In genomic region chr3:96931261-96931681, GRCm38 (mm10) we compare ENCODE assay signal across 12 mouse cellular contexts. TPM values are rescaled to one million over a fixed set of nuclear protein-coding genes. Genes with fewer than 3 reads are reported as not detected.
DNase-seq lines count a peak whose midpoint lies in the region; ATAC-seq and TF ChIP-seq lines count a peak whose summit lies in the region.
"Had no signal": no experiment of that assay in that cellular context is flagged by ENCODE, and none has a peak within 500 bp of the region (broad histone marks: within the 10 kb centered on the region; RNA-seq: fewer than 3 reads in every experiment).

No protein-coding gene starts in this region.

- peaks cover 7% of the 10 kb centered on the region; the same call in 1 of the 2 replicates for H3K4me1 ChIP-seq in kidney, postnatal 0 days (replicated peaks; ENCODE audit: insufficient read depth, low read length)
- peaks cover 26% of the 10 kb centered on the region for H3K4me1 ChIP-seq in forebrain, embryonic 10.5 days
- H3K4me1 ChIP-seq in hindbrain, embryonic 13.5 days (replicated peaks): peaks cover 10% of the 10 kb centered on the region; the same call in 1 of the 2 replicates

- TF ChIP-seq CTCF in kidney, postnatal 0 days (IDR thresholded peaks at IDR 0.05; ENCODE audit: low read depth): no peak
- no peak for TF ChIP-seq CTCF in gastrocnemius, adult 2 months (IDR thresholded peaks at IDR 0.05)

- no peak overlapping the region for H3K4me2 ChIP-seq in kidney, postnatal 0 days (ENCODE audit: low read length)
- peak overlapping the region; percentile 25; the same call in 1 of the 2 replicates for H3K4me2 ChIP-seq in hindbrain, embryonic 13.5 days

- WGBS in kidney, postnatal 0 days: 25% methylated on average over 5 of the region's 5 CpGs
- WGBS in forebrain, embryonic 10.5 days: 18% methylated on average over 5 of the region's 5 CpGs
- WGBS in hindbrain, embryonic 13.5 days: 16% methylated on average over 5 of the region's 5 CpGs

- ATAC-seq in kidney, postnatal 0 days (replicated peaks; ENCODE audit: low FRiP score, low read depth): no peak
- peak; percentile 58; the same call in 1 of the 2 replicates for ATAC-seq in hindbrain, embryonic 13.5 days (ENCODE audit: low FRiP score)

- H3K9me3 ChIP-seq in kidney, postnatal 0 days (replicated peaks; ENCODE audit: low read length): no peaks in the 10 kb centered on the region
- no peaks in the 10 kb centered on the region for H3K9me3 ChIP-seq in forebrain, embryonic 10.5 days
- no peaks in the 10 kb centered on the region for H3K9me3 ChIP-seq in hindbrain, embryonic 13.5 days

- H3K9ac ChIP-seq in kidney, postnatal 0 days (ENCODE audit: low read depth, low read length): no peak overlapping the region
- 0 out of 2 replicates have a peak overlapping the region, but pooled peaks have one; percentile 3 for H3K9ac ChIP-seq in hindbrain, embryonic 13.5 days

- no peak overlapping the region for H3K27ac ChIP-seq in kidney, postnatal 0 days
- H3K27ac ChIP-seq in forebrain, embryonic 10.5 days: peak overlapping the region; percentile 60
- H3K27ac ChIP-seq in hindbrain, embryonic 13.5 days: no peak overlapping the region
- H3K27ac ChIP-seq in gastrocnemius, adult 2 months: no peak overlapping the region

- DNase-seq in kidney, postnatal 0 days (ENCODE audit: low spot score): peak; percentile 39
- DNase-seq in kidney, postnatal 36 days: no peak
- peak; percentile 34 for DNase-seq in forebrain, embryonic 10.5 days (ENCODE audit: extremely low spot score, low spot score)
- peak; percentile 69 for DNase-seq in retina, embryonic 14.5 days (ENCODE audit: low spot score)
- DNase-seq in thymus, postnatal 0 days (ENCODE audit: low spot score): no peak
- no peak for DNase-seq in gastrocnemius, adult 2 months
- DNase-seq: cerebellum, adult 11 months; heart, postnatal 10 days; thymus, postnatal 14 days had no signal

- intact Hi-C loops in gastrocnemius, adult 2 months (cut with DNase I): no loop called here

- H3K27me3 ChIP-seq in kidney, postnatal 0 days (ENCODE audit: insufficient read depth, low read length): no peaks in the 10 kb centered on the region
- peaks cover 19% of the 10 kb centered on the region for H3K27me3 ChIP-seq in forebrain, embryonic 10.5 days (ENCODE audit: poor library complexity, severe bottlenecking)
- H3K27me3 ChIP-seq in hindbrain, embryonic 13.5 days: peaks cover 25% of the 10 kb centered on the region

- H3K4me3 ChIP-seq in kidney, postnatal 0 days (replicated peaks; ENCODE audit: low read depth, low read length): no peak overlapping the region
- peak overlapping the region; percentile 13; the same call in 1 of the 2 replicates for H3K4me3 ChIP-seq in forebrain, embryonic 10.5 days
- no peak overlapping the region for H3K4me3 ChIP-seq in hindbrain, embryonic 13.5 days
- no peak overlapping the region for H3K4me3 ChIP-seq in gastrocnemius, adult 2 months

- no peaks in the 10 kb centered on the region for H3K36me3 ChIP-seq in kidney, postnatal 0 days (ENCODE audit: insufficient read depth, low read length)
- H3K36me3 ChIP-seq in forebrain, embryonic 10.5 days (replicated peaks): no peaks in the 10 kb centered on the region
- no peaks in the 10 kb centered on the region for H3K36me3 ChIP-seq in hindbrain, embryonic 13.5 days

RNA-seq across cellular contexts. Expression of gene Gja8, which starts 5.5 kb away (rescaled TPM):
- 0.04 and 0.07 TPM in 2 replicates for polyA plus RNA-seq in kidney, postnatal 0 days (2015; fragmentation: Nextera tagmentation; extraction: Ambion mirVana)
- polyA plus RNA-seq in forebrain, embryonic 10.5 days (2016; fragmentation: Nextera tagmentation; extraction: Ambion mirVana): 0.02 TPM in 1 of 2 replicates, not detected in the other
- 0.04 TPM in 2 replicates for polyA plus RNA-seq in hindbrain, embryonic 13.5 days (2015; fragmentation: Nextera tagmentation; extraction: Ambion mirVana)
- polyA plus RNA-seq in thymus, postnatal 0 days (2015; fragmentation: Nextera tagmentation; extraction: Ambion mirVana): 0.03 and 0.04 TPM in 2 replicates
- total RNA-seq in gastrocnemius, adult 2 months (2021): not detected
- total RNA-seq: heart, postnatal 10 days; liver, adult 2 months had no signal
- polyA plus RNA-seq: large intestine, adult 2 months; liver, adult 2 months had no signal

RNA-seq across cellular contexts. Expression of gene Gpr89, which starts 26.1 kb away (rescaled TPM):
- polyA plus RNA-seq in kidney, postnatal 0 days (2015; fragmentation: Nextera tagmentation; extraction: Ambion mirVana): 32.8 and 36.6 TPM in 2 replicates
- polyA plus RNA-seq in forebrain, embryonic 10.5 days (2016; fragmentation: Nextera tagmentation; extraction: Ambion mirVana): 36.0 and 40.2 TPM in 2 replicates
- 38.3 and 40.7 TPM in 2 replicates for polyA plus RNA-seq in hindbrain, embryonic 13.5 days (2015; fragmentation: Nextera tagmentation; extraction: Ambion mirVana)
- polyA plus RNA-seq in thymus, postnatal 0 days (2015; fragmentation: Nextera tagmentation; extraction: Ambion mirVana): 34.4 and 39.4 TPM in 2 replicates
- total RNA-seq in gastrocnemius, adult 2 months (2021): 10 to 100 TPM; 17.3 to 17.8 TPM

RNA-seq across cellular contexts. Expression of gene Gja5, which starts 26.8 kb away (rescaled TPM):
- polyA plus RNA-seq in kidney, postnatal 0 days (2015; fragmentation: Nextera tagmentation; extraction: Ambion mirVana): 12.4 and 14.7 TPM in 2 replicates
- 4.5 and 5.7 TPM in 2 replicates for polyA plus RNA-seq in forebrain, embryonic 10.5 days (2016; fragmentation: Nextera tagmentation; extraction: Ambion mirVana)
- 3.7 and 4.8 TPM in 2 replicates for polyA plus RNA-seq in hindbrain, embryonic 13.5 days (2015; fragmentation: Nextera tagmentation; extraction: Ambion mirVana)
- polyA plus RNA-seq in thymus, postnatal 0 days (2015; fragmentation: Nextera tagmentation; extraction: Ambion mirVana): 1.5 and 1.8 TPM in 2 replicates
- 1 to 10 TPM; 1.9 to 2.7 TPM for total RNA-seq in gastrocnemius, adult 2 months (2021)

Comparison
In these comparisons a context has a peak if more than half of its experiments do, and no peak if none do; other contexts are left out.
1. DNase-seq: peak in kidney, postnatal 0 days (single experiment), forebrain, embryonic 10.5 days (single experiment) and retina, embryonic 14.5 days (single experiment); none in kidney, postnatal 36 days (0 of 2), thymus, postnatal 0 days (single experiment) and gastrocnemius, adult 2 months (single experiment).